Mouse (Mus musculus): ENCODE data around the gene Plekha3. TPM values are rescaled to one million over a fixed set of nuclear protein-coding genes. Genes with fewer than 3 reads are reported as not detected.

Plekha3 gene
- 20.2 and 24.4 TPM in 2 replicates for polyA plus RNA-seq (2012; ENCODE audit: insufficient read depth, insufficient read length, missing spikeins)

GRCm38 (mm10) chr2:76674725-76675427 lies at the start of gene Plekha3:
Gene Plekha3 (plus strand): TSS chr2:76675281.
- Histone ChIP-seq H3K4me1 (ENCODE audit: control insufficient read depth, insufficient read depth, insufficient read length, low read length) (peaks cover 10% of the 10 kb centered on the region), H3K27ac (replicated peaks; ENCODE audit: low read depth, low read length) (peak within 1 kb of the TSS; percentile 82), H3K4me3 (ENCODE audit: insufficient read depth, low read depth, low read length) (peak within 1 kb of the TSS; percentile 71)

- Histone ChIP-seq H3K4me1 (ENCODE audit: control insufficient read depth, insufficient read depth, insufficient read length, low read length) (no peaks in the 10 kb centered on the region), H3K4me3 (ENCODE audit: insufficient read depth, low read depth, low read length) (no peak overlapping the region), H3K27ac (replicated peaks; ENCODE audit: low read depth, low read length) (no peak overlapping the region)
Observed at GRCm38 (mm10) chr2:76630293-76630692, 44.8 kb upstream of the Plekha3 start.

- Histone ChIP-seq H3K27ac (replicated peaks; ENCODE audit: low read depth, low read length) (no peak overlapping the region), H3K4me1 (ENCODE audit: control insufficient read depth, insufficient read depth, insufficient read length, low read length) (no peaks in the 10 kb centered on the region), H3K4me3 (ENCODE audit: insufficient read depth, low read depth, low read length) (no peak overlapping the region)
Observed at GRCm38 (mm10) chr2:76631600-76631999, 43.5 kb upstream of the Plekha3 start.

GRCm38 (mm10) chr2:76639637-76640036 lies 35.4 kb upstream of the Plekha3 start:
- Histone ChIP-seq H3K4me1 (ENCODE audit: control insufficient read depth, insufficient read depth, insufficient read length, low read length) (no peaks in the 10 kb centered on the region), H3K4me3 (ENCODE audit: insufficient read depth, low read depth, low read length) (no peak overlapping the region), H3K27ac (replicated peaks; ENCODE audit: low read depth, low read length) (no peak overlapping the region)

GRCm38 (mm10) chr2:76643801-76644200 lies 31.3 kb upstream of the Plekha3 start:
- Histone ChIP-seq H3K4me3 (ENCODE audit: insufficient read depth, low read depth, low read length) (no peak overlapping the region), H3K27ac (replicated peaks; ENCODE audit: low read depth, low read length) (no peak overlapping the region), H3K4me1 (ENCODE audit: control insufficient read depth, insufficient read depth, insufficient read length, low read length) (peaks cover 6% of the 10 kb centered on the region; the same call in 1 of the 2 replicates)

- H3K27ac ChIP-seq (replicated peaks; ENCODE audit: low read depth, low read length), result no peak overlapping the region
- H3K4me3 ChIP-seq (ENCODE audit: insufficient read depth, low read depth, low read length), result peak overlapping the region; percentile 91
- peaks cover 6% of the 10 kb centered on the region; the same call in 1 of the 2 replicates for H3K4me1 ChIP-seq (ENCODE audit: control insufficient read depth, insufficient read depth, insufficient read length, low read length)
Observed at GRCm38 (mm10) chr2:76647441-76647869, 27.6 kb upstream of the Plekha3 start.

GRCm38 (mm10) chr2:76647883-76648570 lies 27.1 kb upstream of the Plekha3 start, which contains the start of the genes Prkra and Pjvk:
Gene Prkra (minus strand): TSS chr2:76648015.
Gene Pjvk (plus strand): TSS chr2:76648476.
- H3K4me1 ChIP-seq (ENCODE audit: control insufficient read depth, insufficient read depth, insufficient read length, low read length), result peaks cover 6% of the 10 kb centered on the region; the same call in 1 of the 2 replicates
- H3K4me3 ChIP-seq (ENCODE audit: insufficient read depth, low read depth, low read length), result peak within 1 kb of the TSS; percentile 91
- peak within 1 kb of the TSS; percentile 62 for H3K27ac ChIP-seq (replicated peaks; ENCODE audit: low read depth, low read length)

GRCm38 (mm10) chr2:76648666-76649141 lies 26.4 kb upstream of the Plekha3 start:
- H3K27ac ChIP-seq (replicated peaks; ENCODE audit: low read depth, low read length), result peak overlapping the region; percentile 62
- H3K4me3 ChIP-seq (ENCODE audit: insufficient read depth, low read depth, low read length), result peak overlapping the region; percentile 50
- H3K4me1 ChIP-seq (ENCODE audit: control insufficient read depth, insufficient read depth, insufficient read length, low read length), result peaks cover 6% of the 10 kb centered on the region; the same call in 1 of the 2 replicates

- H3K4me3 ChIP-seq (ENCODE audit: insufficient read depth, low read depth, low read length), result no peak overlapping the region
- H3K27ac ChIP-seq (replicated peaks; ENCODE audit: low read depth, low read length), result no peak overlapping the region
- H3K4me1 ChIP-seq (ENCODE audit: control insufficient read depth, insufficient read depth, insufficient read length, low read length), result no peaks in the 10 kb centered on the region
Observed at GRCm38 (mm10) chr2:76653070-76653469, 22.0 kb upstream of the Plekha3 start.

GRCm38 (mm10) chr2:76654646-76655045 lies 20.4 kb upstream of the Plekha3 start:
- Histone ChIP-seq H3K4me1 (ENCODE audit: control insufficient read depth, insufficient read depth, insufficient read length, low read length) (no peaks in the 10 kb centered on the region), H3K27ac (replicated peaks; ENCODE audit: low read depth, low read length) (no peak overlapping the region), H3K4me3 (ENCODE audit: insufficient read depth, low read depth, low read length) (no peak overlapping the region)

GRCm38 (mm10) chr2:76655444-76655843 lies 19.6 kb upstream of the Plekha3 start:
- Histone ChIP-seq H3K4me3 (ENCODE audit: insufficient read depth, low read depth, low read length) (no peak overlapping the region), H3K27ac (replicated peaks; ENCODE audit: low read depth, low read length) (no peak overlapping the region), H3K4me1 (ENCODE audit: control insufficient read depth, insufficient read depth, insufficient read length, low read length) (no peaks in the 10 kb centered on the region)

- Histone ChIP-seq H3K4me3 (ENCODE audit: insufficient read depth, low read depth, low read length) (no peak overlapping the region), H3K4me1 (ENCODE audit: control insufficient read depth, insufficient read depth, insufficient read length, low read length) (no peaks in the 10 kb centered on the region), H3K27ac (replicated peaks; ENCODE audit: low read depth, low read length) (no peak overlapping the region)
Observed at GRCm38 (mm10) chr2:76655982-76656381, 19.1 kb upstream of the Plekha3 start.

GRCm38 (mm10) chr2:76658551-76658950 lies 16.5 kb upstream of the Plekha3 start:
- no peak overlapping the region for H3K27ac ChIP-seq (replicated peaks; ENCODE audit: low read depth, low read length)
- H3K4me1 ChIP-seq (ENCODE audit: control insufficient read depth, insufficient read depth, insufficient read length, low read length), result no peaks in the 10 kb centered on the region
- no peak overlapping the region for H3K4me3 ChIP-seq (ENCODE audit: insufficient read depth, low read depth, low read length)

GRCm38 (mm10) chr2:76659419-76659818 lies 15.7 kb upstream of the Plekha3 start:
- H3K4me1 ChIP-seq (ENCODE audit: control insufficient read depth, insufficient read depth, insufficient read length, low read length), result no peaks in the 10 kb centered on the region
- H3K27ac ChIP-seq (replicated peaks; ENCODE audit: low read depth, low read length), result no peak overlapping the region
- no peak overlapping the region for H3K4me3 ChIP-seq (ENCODE audit: insufficient read depth, low read depth, low read length)

GRCm38 (mm10) chr2:76665531-76665930 lies 9.6 kb upstream of the Plekha3 start:
- Histone ChIP-seq H3K27ac (replicated peaks; ENCODE audit: low read depth, low read length) (no peak overlapping the region), H3K4me3 (ENCODE audit: insufficient read depth, low read depth, low read length) (no peak overlapping the region), H3K4me1 (ENCODE audit: control insufficient read depth, insufficient read depth, insufficient read length, low read length) (no peaks in the 10 kb centered on the region)
